Mouse (Mus musculus) urinary bladder, adult 2 months (tissue): ENCODE data around the gene Olfr1423. TPM values are rescaled to one million over a fixed set of nuclear protein-coding genes. Genes with fewer than 3 reads are reported as not detected.
"Not testable (repeated sequence)": the region's sequence is repeated elsewhere in the genome, so short reads cannot be mapped to it uniquely, and the experiment has no call there.

Experiments used
- DNase-seq: peaks from one replicate; pipeline ENCODE4 v3.0.0; 2022; ENCODE audit warnings: low spot score
- polyA plus RNA-seq: library from polyadenylated mRNA; depleted of rRNA; stranded (reverse); fragments of >200 nt; gene quantifications from 2 replicates; pipeline ENCODE4 v1.2.3, GENCODE M21; 2012; rRNA removed

The Olfr1423 gene
- not detected in 2 replicates for polyA plus RNA-seq

GRCm38 (mm10) chr19:12041217-12041616 is at the start of gene Olfr1423:
Olfr1423 (minus strand) TSS chr19:12041317.
- DNase-seq: no peak

GRCm38 (mm10) chr19:12077631-12078030 is 36.5 kb upstream of the Olfr1423 start, which contains the start of gene Olfr1425:
Olfr1425 (minus strand) TSS chr19:12077731.
- DNase-seq: not testable (repeated sequence)

DNA sequence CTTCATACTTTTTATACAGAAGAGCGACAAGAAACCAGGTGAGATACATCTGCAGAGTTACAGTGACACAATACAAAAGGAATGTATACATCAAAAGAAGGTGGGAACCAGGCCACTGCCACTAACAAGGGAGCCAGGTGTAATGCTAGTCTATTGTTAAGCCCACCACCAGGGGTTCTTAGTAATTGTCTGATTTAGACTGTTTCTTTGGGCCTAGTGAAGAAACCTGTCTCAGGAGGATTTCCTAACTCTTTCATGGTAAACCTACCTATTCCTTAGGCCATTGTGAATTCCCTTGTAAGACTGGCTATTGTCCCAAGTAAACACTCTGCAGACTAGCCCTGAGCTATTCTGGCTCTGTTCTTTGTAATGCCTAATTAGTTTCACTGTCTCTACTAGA is 28.4 kb upstream of the Olfr1423 start:
- DNase-seq: not testable (repeated sequence)

- DNase-seq: not testable (repeated sequence)
Observed at GRCm38 (mm10) chr19:12067806-12068205, 26.7 kb upstream of the Olfr1423 start.

DNA sequence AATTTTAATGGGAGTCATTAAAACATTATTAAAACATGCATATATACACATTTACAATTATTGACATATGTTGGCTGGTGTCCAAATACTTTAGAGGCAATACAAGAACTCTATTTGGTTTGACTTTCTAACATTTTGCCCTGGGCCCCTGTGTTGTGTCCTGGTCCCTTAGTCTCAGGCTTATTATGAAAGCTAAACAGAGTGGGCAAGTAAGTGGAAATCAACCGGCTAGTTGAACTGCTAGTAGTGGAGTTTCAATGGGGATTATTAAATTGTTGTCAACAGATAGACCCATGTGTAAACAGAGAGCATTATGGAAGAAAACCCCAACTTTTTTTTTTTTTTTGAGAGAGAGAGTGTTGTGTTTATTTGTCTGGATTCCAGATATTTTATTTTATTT is 21.5 kb upstream of the Olfr1423 start, which contains the start of gene Olfr1424:
Olfr1424 (minus strand) TSS at position 101 of the 400 bp plus-strand sequence.
- not testable (repeated sequence) for DNase-seq

- no peak for DNase-seq
Observed at GRCm38 (mm10) chr19:12043163-12043562, 2.0 kb upstream of the Olfr1423 start.

DNA sequence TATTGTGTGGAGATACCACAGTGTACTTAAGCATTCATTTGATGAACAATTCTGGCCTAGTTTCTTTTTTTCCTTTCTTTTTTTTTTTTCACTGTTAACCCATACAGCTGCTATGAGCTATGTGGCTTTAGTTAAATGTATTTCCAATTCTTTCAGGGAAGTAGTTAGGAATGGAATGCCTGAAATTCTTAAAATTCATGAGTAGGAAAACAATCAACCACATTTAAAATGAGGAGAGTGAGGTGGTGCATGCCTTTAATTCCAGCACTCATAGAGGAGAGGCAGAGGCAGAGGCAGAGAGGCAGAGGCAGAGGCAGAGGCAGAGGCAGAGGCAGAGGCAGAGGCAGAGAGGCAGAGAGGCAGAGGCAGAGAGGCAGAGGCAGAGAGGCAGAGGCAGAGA is 3.4 kb downstream of the Olfr1423 start:
- no peak for DNase-seq

DNA sequence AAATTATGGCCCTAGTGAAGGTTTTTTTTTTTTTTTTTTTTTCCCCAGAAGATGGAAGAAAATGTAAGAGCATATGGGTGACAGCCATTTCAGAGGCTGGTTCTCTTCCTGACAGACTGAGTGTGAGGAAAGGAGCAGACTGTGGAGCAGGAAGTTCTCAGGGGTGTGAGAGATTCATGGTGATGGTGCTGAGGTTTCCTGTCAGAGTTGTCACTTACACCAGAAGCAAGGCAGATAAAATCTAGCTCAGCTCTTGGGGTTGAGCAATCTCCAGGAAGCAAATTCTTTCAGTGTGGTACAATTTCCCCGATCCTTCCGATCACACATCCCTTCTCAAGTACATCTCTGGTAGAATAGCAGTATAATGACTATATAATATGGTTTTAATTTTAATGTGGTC is 14.5 kb downstream of the Olfr1423 start:
- no peak for DNase-seq

DNA sequence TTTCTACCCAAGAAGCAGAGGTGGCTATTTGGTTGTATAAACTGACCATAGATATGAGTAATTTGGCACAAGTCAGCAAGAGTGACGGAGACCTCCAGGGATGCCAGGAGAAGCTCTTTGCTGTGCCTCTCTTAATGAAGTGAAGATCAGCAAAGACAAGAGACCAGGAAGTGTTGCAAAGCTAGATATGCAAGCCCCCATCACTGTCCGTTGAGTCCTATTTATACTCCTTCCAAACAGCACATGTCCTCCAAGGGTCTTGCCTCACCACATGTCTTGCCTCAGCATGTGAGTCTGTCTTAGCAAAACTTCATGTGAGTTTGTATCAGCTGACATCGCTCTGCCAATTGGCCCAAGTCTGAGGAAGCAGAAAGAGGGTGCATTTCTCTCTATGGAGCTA is 15.8 kb downstream of the Olfr1423 start:
- DNase-seq: no peak

- DNase-seq: no peak
Observed at GRCm38 (mm10) chr19:12024149-12024548, 17.0 kb downstream of the Olfr1423 start.

- no peak for DNase-seq
Observed at GRCm38 (mm10) chr19:12016192-12016591, 24.9 kb downstream of the Olfr1423 start.

DNA sequence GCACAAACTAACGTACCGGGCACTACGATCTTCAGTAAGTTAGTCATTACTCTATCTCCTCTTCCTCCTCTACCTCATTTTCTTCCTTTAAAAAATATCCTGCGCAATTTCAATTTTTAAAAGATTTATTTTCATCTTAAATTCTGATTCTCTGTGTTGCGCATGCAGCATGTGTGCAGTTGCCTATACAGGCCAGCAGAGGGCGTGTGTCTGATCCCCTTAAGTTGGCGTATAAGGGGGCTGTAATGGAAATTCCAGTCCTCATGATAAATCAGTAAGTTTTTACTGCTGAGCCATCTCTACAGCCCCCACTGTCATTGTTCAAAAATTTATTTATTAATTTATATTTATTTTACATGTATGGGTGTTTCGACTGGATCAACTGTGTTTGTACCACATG is 25.4 kb downstream of the Olfr1423 start:
- DNase-seq: no peak

- DNase-seq: peak; percentile 38
Observed at GRCm38 (mm10) chr19:12013228-12013627, 27.9 kb downstream of the Olfr1423 start.

- DNase-seq: no peak
Observed at GRCm38 (mm10) chr19:12012615-12013014, 28.5 kb downstream of the Olfr1423 start.

GRCm38 (mm10) chr19:12011560-12012556 is 29.3 kb downstream of the Olfr1423 start:
- DNase-seq: peak; percentile 82

DNA sequence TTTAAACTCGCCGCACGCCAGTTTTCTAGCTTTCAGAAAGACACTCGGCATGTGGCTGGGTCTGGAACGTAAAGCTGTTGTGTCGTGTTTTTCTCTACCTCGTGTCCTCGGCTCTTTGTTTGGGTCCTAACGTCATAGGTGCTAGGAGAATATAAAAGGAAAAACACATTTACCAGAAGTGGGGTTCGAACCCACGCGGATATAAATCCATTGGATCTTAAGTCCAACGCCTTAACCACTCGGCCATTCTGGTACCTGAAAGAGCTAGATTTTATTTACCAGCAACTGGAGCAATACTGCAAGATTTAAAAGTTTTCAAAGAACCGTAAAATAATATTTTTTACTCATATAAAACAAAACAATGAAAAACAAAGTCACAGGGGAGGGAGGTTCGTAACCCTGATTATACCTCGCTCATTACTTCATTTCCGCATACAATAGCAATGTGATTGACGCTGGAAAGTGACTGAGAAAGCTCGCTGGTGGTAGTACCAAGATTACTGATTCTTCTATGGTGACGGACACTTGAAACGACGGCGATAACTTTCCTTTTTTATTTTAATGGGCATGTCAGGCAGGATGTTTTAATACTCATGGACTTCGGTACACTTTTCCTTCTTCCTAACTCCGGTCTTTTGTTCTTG is 30.1 kb downstream of the Olfr1423 start:
- no peak for DNase-seq

- peak; percentile 57 for DNase-seq
Observed at GRCm38 (mm10) chr19:12010281-12010771, 30.8 kb downstream of the Olfr1423 start.

GRCm38 (mm10) chr19:12009501-12010280 is 31.4 kb downstream of the Olfr1423 start:
- DNase-seq: peak; percentile 44

GRCm38 (mm10) chr19:12008410-12009380 is 32.4 kb downstream of the Olfr1423 start:
- DNase-seq: no peak
